Mouse (Mus musculus) CH12.LX (cell line): ENCODE results near the gene Tm9sf2. TPM values are rescaled to one million over a fixed set of nuclear protein-coding genes. Genes with fewer than 3 reads are reported as not detected.

ENCODE experiments used
- DNase-seq: peaks from one replicate; pipeline ENCODE4 v3.0.0-alpha.2; 2013; ENCODE audit errors: extremely low read depth
- H3K27ac ChIP-seq: 2 replicates; pipeline ENCODE4 v1.5.1; 2012; ENCODE audit warnings: low read depth, mild to moderate bottlenecking, control low read depth, moderate library complexity; ENCODE audit not compliant: insufficient read depth
- H3K27me3 ChIP-seq: replicated peaks from 2 replicates; pipeline ENCODE3; 2012; ENCODE audit warnings: inconsistent platforms
- H3K36me3 ChIP-seq, 2 experiments: replicated peaks in 1 of 2; 2 replicates each; pipeline versions ENCODE3 to v1.6.1; 2012; ENCODE audit warnings: inconsistent platforms in 1 of 2, low read length in 1 of 2, mild to moderate bottlenecking in 1 of 2, mixed read lengths in 1 of 2, moderate library complexity in 1 of 2; ENCODE audit not compliant: control insufficient read depth in 1 of 2, insufficient read depth in 1 of 2
- H3K4me1 ChIP-seq, 2 experiments: 2 replicates each; pipeline ENCODE4 v1.6.1; 2012; ENCODE audit warnings: inconsistent platforms in 1 of 2, moderate library complexity in 1 of 2; ENCODE audit not compliant: insufficient read depth in 2 of 2, control insufficient read depth in 1 of 2
- H3K4me2 ChIP-seq: 2 replicates; pipeline ENCODE4 v1.6.1; 2012; ENCODE audit warnings: low read depth, mild to moderate bottlenecking, control low read depth; ENCODE audit not compliant: poor library complexity, insufficient read depth, severe bottlenecking
- H3K4me3 ChIP-seq, 3 experiments: fragments of 150-350 bp in 1 of 3; sonication (generic) in 1 of 3; replicated peaks in 1 of 3; 2 replicates each; pipeline versions ENCODE3 to v1.5.1; 2011 to 2012; ENCODE audit warnings: low read depth in 2 of 3, low read length in 2 of 3, mild to moderate bottlenecking in 2 of 3, moderate library complexity in 2 of 3, control low read depth in 1 of 3, improper control_type of control experiment in 1 of 3, inconsistent platforms in 1 of 3, mixed read lengths in 1 of 3; ENCODE audit not compliant: poor library complexity in 1 of 3
- H3K79me2 ChIP-seq: replicated peaks from 2 replicates; pipeline ENCODE4 v1.6.1; 2012; ENCODE audit warnings: mild to moderate bottlenecking, moderate library complexity; ENCODE audit not compliant: control insufficient read depth, poor library complexity, insufficient read depth, severe bottlenecking; ENCODE audit errors: extremely low read depth
- H3K9ac ChIP-seq: 2 replicates; pipeline ENCODE4 v1.6.1; 2012; ENCODE audit warnings: low read depth, mild to moderate bottlenecking, control low read depth, moderate library complexity; ENCODE audit not compliant: insufficient read depth
- H3K9me3 ChIP-seq: replicated peaks from 2 replicates; pipeline ENCODE3; 2012; ENCODE audit warnings: low read length, inconsistent platforms, mixed read lengths
- CHD1 ChIP-seq: IDR thresholded peaks from 2 replicates; pipeline ENCODE4 v1.6.1; 2012; ENCODE audit warnings: low read depth, low read length, improper control_type of control experiment, inconsistent platforms
- CHD2 ChIP-seq: IDR thresholded peaks from 2 replicates; pipeline ENCODE4 v1.6.1; 2011; ENCODE audit warnings: low read length, improper control_type of control experiment
- CTCF ChIP-seq, 2 experiments: IDR thresholded peaks in 1 of 2; conservative IDR thresholded peaks in 1 of 2; 2 replicates each; pipeline ENCODE4 v1.5.1; 2011 to 2012; ENCODE audit warnings: low read depth in 2 of 2, low read length in 2 of 2, improper control_type of control experiment in 1 of 2, inconsistent platforms in 1 of 2, mild to moderate bottlenecking in 1 of 2, moderate library complexity in 1 of 2
- E2F4 ChIP-seq: IDR thresholded peaks from 2 replicates; pipeline ENCODE4 v1.6.1; 2011; ENCODE audit warnings: low read depth, low read length, improper control_type of control experiment; ENCODE audit not compliant: insufficient replicate concordance
- ELF1 ChIP-seq: IDR thresholded peaks from 2 replicates; pipeline ENCODE4 v1.6.1; 2014; ENCODE audit warnings: low read depth, mild to moderate bottlenecking, inconsistent platforms, low read length, improper control_type of control experiment
- EP300 ChIP-seq: IDR thresholded peaks from 2 replicates; pipeline ENCODE4 v1.6.1; 2011; ENCODE audit warnings: low read length, improper control_type of control experiment
- MAFK ChIP-seq: IDR thresholded peaks from 2 replicates; pipeline ENCODE4 v1.6.1; 2011; ENCODE audit warnings: low read length, improper control_type of control experiment; ENCODE audit not compliant: insufficient replicate concordance
- MAZ ChIP-seq: IDR thresholded peaks from 2 replicates; pipeline ENCODE4 v1.6.1; 2012; ENCODE audit warnings: low read depth, mild to moderate bottlenecking, inconsistent platforms, low read length, improper control_type of control experiment, moderate library complexity
- MXI1 ChIP-seq: IDR thresholded peaks from 2 replicates; pipeline ENCODE4 v1.6.1; 2011; ENCODE audit warnings: mild to moderate bottlenecking, low read depth, low read length, improper control_type of control experiment
- SMC3 ChIP-seq: IDR thresholded peaks from 2 replicates; pipeline ENCODE4 v1.6.1; 2011; ENCODE audit warnings: low read depth, low read length, improper control_type of control experiment
- TCF12 ChIP-seq: IDR thresholded peaks from 2 replicates; pipeline ENCODE4 v1.6.1; 2014; ENCODE audit warnings: low read depth, mild to moderate bottlenecking, inconsistent platforms, low read length, improper control_type of control experiment
- USF2 ChIP-seq: conservative IDR thresholded peaks from 2 replicates; pipeline ENCODE4 v1.6.1; 2011; ENCODE audit warnings: low read depth, low read length, improper control_type of control experiment
- ZC3H11A ChIP-seq: IDR thresholded peaks from 2 replicates; pipeline ENCODE4 v1.6.1; 2012; ENCODE audit warnings: low read depth, mild to moderate bottlenecking, inconsistent platforms, low read length, improper control_type of control experiment
- ZKSCAN1 ChIP-seq: IDR thresholded peaks from 2 replicates; pipeline ENCODE4 v1.6.1; 2012; ENCODE audit warnings: low read depth, inconsistent platforms, low read length, improper control_type of control experiment, borderline replicate concordance
- ZMIZ1 ChIP-seq: IDR thresholded peaks from 2 replicates; pipeline ENCODE4 v1.6.1; 2012; ENCODE audit warnings: low read depth, mild to moderate bottlenecking, inconsistent platforms, low read length, improper control_type of control experiment
- dilution Hi-C: fragments of 300-500 bp; cut with MboI; formaldehyde crosslinking; loops from 2 replicates; pipeline ENCODE4 v1.14.3; 2020; ENCODE audit warnings: low sequenced_read_pairs; ENCODE audit not compliant: extremely low pct_unique_long_range_greater_than_20kb, extremely low pct_ligation_motif_present
- in situ Hi-C: fragments of 300-500 bp; cut with MboI; formaldehyde crosslinking; loops from 3 replicates; pipeline ENCODE4 v1.14.3; 2019; ENCODE audit warnings: low sequenced_read_pairs, low pct_ligation_motif_present, low pct_unique_long_range_greater_than_20kb, mixed read lengths
- polyA plus RNA-seq: library from polyadenylated mRNA; unstranded; fragments of >175 nt; gene quantifications from 2 replicates; pipeline ENCODE4 v1.2.1, GENCODE M21; 2012; ENCODE audit warnings: low read depth; ENCODE audit not compliant: insufficient read length
- total RNA-seq, 2 experiments: library from RNA; depleted of rRNA; stranded (reverse); fragments of 300-350 nt in 1 of 2; fragments of >200 nt in 1 of 2; gene quantifications; 2 replicates each; pipeline ENCODE4 v1.2.3; 2012 to 2014

Gene Tm9sf2
- total and polyA plus RNA-seq, 3 experiments, result 49.2 to 108 (median 85.5) TPM

GRCm38 (mm10) chr14:122181815-122182157, 74.9 kb downstream of the Tm9sf2 start:
- H3K27me3 ChIP-seq, result no peaks in the 10 kb centered on the region
- H3K9ac ChIP-seq, result peak overlapping the region; percentile 14
- H3K27ac ChIP-seq, result no peak overlapping the region
- in situ Hi-C loops, result no loop called here
- TF ChIP-seq MAZ, result no peak
- TF ChIP-seq E2F4, result no peak
- no peak for TF ChIP-seq EP300
- TF ChIP-seq ZKSCAN1, result no peak
- no peak for TF ChIP-seq ZC3H11A
- TF ChIP-seq ELF1, result no peak
- peak in 1 of 2 experiments; percentile 29; a peak in 2 of 4 replicates for TF ChIP-seq CTCF (conservative IDR thresholded peaks at IDR 0.05 in 1 of 2, IDR thresholded peaks at IDR 0.05 in 1 of 2; ENCODE audit: low read depth in 2 of 2, low read length in 2 of 2)
- peak; percentile 65; the same call in 1 of the 2 replicates for TF ChIP-seq MXI1
- no peak for TF ChIP-seq USF2
- no peak for TF ChIP-seq CHD1
- TF ChIP-seq TCF12, result no peak; the same call in 1 of the 2 replicates
- peak; percentile 4; the same call in 1 of the 2 replicates for TF ChIP-seq SMC3
- TF ChIP-seq MAFK, result no peak
- no peak for TF ChIP-seq CHD2
- no peak for DNase-seq
- dilution Hi-C loops, result no loop called here
- no peaks in the 10 kb centered on the region for H3K79me2 ChIP-seq
- peak overlapping the region; percentile 23; the same call in 1 of the 2 replicates for H3K4me2 ChIP-seq
- H3K9me3 ChIP-seq, result no peaks in the 10 kb centered on the region
- H3K4me3 ChIP-seq, result peak overlapping the region; percentile 69 to 89 (median 76)
- no peaks in the 10 kb centered on the region for H3K36me3 ChIP-seq
- peaks cover 3 to 17% of the 10 kb centered on the region in 2 experiments for H3K4me1 ChIP-seq

- in situ Hi-C loops, result no loop called here
- dilution Hi-C loops, result no loop called here
- Histone ChIP-seq H3K27ac (no peak overlapping the region), H3K27me3 (no peaks in the 10 kb centered on the region), H3K36me3 (no peaks in the 10 kb centered on the region), H3K9ac (no peak overlapping the region; the same call in 1 of the 2 replicates), H3K79me2 (no peaks in the 10 kb centered on the region), H3K4me2 (peak overlapping the region; percentile 23), H3K4me3 (peak overlapping the region in 2 of 3 experiments; percentile 69 to 89), H3K4me1 (peaks cover 3 to 21% of the 10 kb centered on the region in 2 experiments), H3K9me3 (no peaks in the 10 kb centered on the region)
- no peak for DNase-seq
- no peak for TF ChIP-seq ZMIZ1
- no peak for TF ChIP-seq CTCF (conservative IDR thresholded peaks at IDR 0.05 in 1 of 2, IDR thresholded peaks at IDR 0.05 in 1 of 2; ENCODE audit: low read depth in 2 of 2, low read length in 2 of 2)
- no peak for TF ChIP-seq TCF12
- TF ChIP-seq ELF1, result no peak
Observed at GRCm38 (mm10) chr14:122182220-122182619, 75.4 kb downstream of the Tm9sf2 start.
